Mouse (Mus musculus) limb, embryonic 14.5 days (tissue): ENCODE data around the gene Hspa5. TPM values are rescaled to one million over a fixed set of nuclear protein-coding genes. Genes with fewer than 3 reads are reported as not detected.
"Not testable (repeated sequence)": the region's sequence is repeated elsewhere in the genome, so short reads cannot be mapped to it uniquely, and the experiment has no call there.

Experiments
- ATAC-seq: fragments of 200-750 bp; cut with Nextera tagmentation; 2 replicates; pipeline ENCODE4 v1.8.0; 2017; ENCODE audit warnings: low read depth, moderate number of reproducible peaks, moderate TSS enrichment; ENCODE audit not compliant: low FRiP score
- DNase-seq: peaks from one replicate; pipeline ENCODE4 v3.0.0-alpha.2; 2015; ENCODE audit warnings: low spot score
- H3K27ac ChIP-seq: fragments of 300-500 bp; sonication (generic); replicated peaks from 2 replicates; pipeline ENCODE4 v1.5.1; 2014; ENCODE audit warnings: low read depth, mild to moderate bottlenecking, low read length, moderate library complexity, mixed read lengths
- H3K27me3 ChIP-seq: fragments of 300-500 bp; sonication (generic); 2 replicates; pipeline ENCODE4 v1.6.1; 2014; ENCODE audit warnings: low read length, mixed read lengths; ENCODE audit not compliant: control insufficient read depth, insufficient read depth
- H3K36me3 ChIP-seq: fragments of 300-500 bp; sonication (generic); 2 replicates; pipeline ENCODE4 v1.6.1; 2014; ENCODE audit warnings: mild to moderate bottlenecking, low read length, moderate library complexity, mixed read lengths; ENCODE audit not compliant: control insufficient read depth, insufficient read depth
- H3K4me1 ChIP-seq: fragments of 300-500 bp; sonication (generic); 2 replicates; pipeline ENCODE4 v1.6.1; 2014; ENCODE audit warnings: antibody characterized with exemption, low read length, mixed read lengths; ENCODE audit not compliant: control insufficient read depth, insufficient read depth
- H3K4me2 ChIP-seq: fragments of 300-500 bp; sonication (generic); replicated peaks from 2 replicates; pipeline ENCODE4 v1.6.1; 2014; ENCODE audit warnings: low read depth, mild to moderate bottlenecking, low read length, moderate library complexity; ENCODE audit not compliant: severe bottlenecking
- H3K4me3 ChIP-seq: fragments of 300-500 bp; sonication (generic); replicated peaks from 2 replicates; pipeline ENCODE4 v1.5.1; 2014; ENCODE audit warnings: low read length
- H3K9ac ChIP-seq: fragments of 300-500 bp; sonication (generic); 2 replicates; pipeline ENCODE4 v1.6.1; 2014; ENCODE audit warnings: mild to moderate bottlenecking, low read depth, low read length, moderate library complexity; ENCODE audit not compliant: severe bottlenecking
- H3K9me3 ChIP-seq: fragments of 300-500 bp; sonication (generic); 2 replicates; pipeline ENCODE4 v1.6.1; 2016; ENCODE audit warnings: low read length; ENCODE audit not compliant: control insufficient read depth
- POLR2A ChIP-seq: fragments of 200-500 bp; IDR thresholded peaks from 2 replicates; pipeline ENCODE4 v1.8.0; 2012; ENCODE audit warnings: inconsistent platforms, mild to moderate bottlenecking, moderate library complexity, borderline replicate concordance; ENCODE audit not compliant: insufficient read depth, insufficient read length; ENCODE audit errors: extremely low read depth
- WGBS: fragments of 180-500 bp; shearing (Covaris S2); extraction: QIAGEN DNeasy Blood & Tissue Kit; methylation state at CpG from one replicate; pipeline ENCODE4 v1.1.7; 2014; 5-methylcytosine and 5-hydroxymethylcytosine counted together
- polyA plus RNA-seq, 2 experiments: library from polyadenylated mRNA; depleted of rRNA in 1 of 2; stranded (reverse) in 1 of 2; unstranded in 1 of 2; fragments of >200 nt; fragmentation: Nextera tagmentation in 1 of 2; extraction: Ambion mirVana in 1 of 2; gene quantifications; 2 replicates each; pipeline versions ENCODE4 v1.2.1 to v1.2.3; 2012 to 2014

Gene Hspa5
- polyA plus RNA-seq, 2 experiments = 840 to 914 TPM

DNA sequence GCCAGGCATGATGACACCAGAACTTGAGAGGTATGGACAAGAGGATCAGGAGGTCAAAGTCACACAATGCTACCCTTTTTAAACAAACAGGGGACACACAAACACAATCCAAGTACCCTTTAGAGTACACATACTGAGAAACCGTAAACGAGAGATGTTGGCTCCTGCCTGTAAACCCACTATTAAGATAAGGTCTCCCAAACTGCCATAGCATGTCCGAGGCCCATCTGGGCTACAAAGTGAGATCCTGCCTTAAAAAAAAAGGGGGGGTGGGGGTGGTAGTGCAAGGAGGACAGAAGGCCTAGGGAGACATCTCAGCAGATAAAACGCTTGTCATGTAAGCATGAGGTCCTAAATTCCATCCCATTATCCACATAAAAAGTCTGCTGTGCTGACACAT lies 23.3 kb upstream of the Hspa5 start:
- 84% methylated on average over 4 of the region's 4 CpGs for WGBS
- Histone ChIP-seq H3K4me2 (no peak overlapping the region), H3K4me1 (peaks cover 6% of the 10 kb centered on the region), H3K27ac (no peak overlapping the region), H3K9ac (no peak overlapping the region), H3K27me3 (no peaks in the 10 kb centered on the region), H3K36me3 (no peaks in the 10 kb centered on the region; the same call in 1 of the 2 replicates), H3K9me3 (no peaks in the 10 kb centered on the region), H3K4me3 (no peak overlapping the region)
- DNase-seq = no peak
- TF ChIP-seq POLR2A = no peak
- no peak for ATAC-seq

DNA sequence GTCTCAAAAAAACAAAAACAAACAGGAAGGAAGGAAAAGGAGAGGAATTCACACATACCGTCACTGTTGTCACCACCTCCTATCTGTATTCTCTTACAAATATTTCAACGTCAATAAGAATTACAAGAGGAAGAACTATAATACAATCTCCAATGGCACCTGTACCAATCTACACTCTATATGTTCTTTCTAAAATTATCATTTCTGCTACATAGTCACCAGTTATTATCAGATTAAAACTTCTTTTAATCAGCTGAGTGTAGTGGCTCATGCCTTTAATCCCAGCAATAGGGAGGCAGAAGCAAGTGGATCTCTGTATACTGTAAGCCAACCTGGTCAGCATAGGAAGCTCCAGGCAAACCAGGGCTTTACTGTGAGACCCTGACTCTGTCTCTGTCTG lies 21.5 kb upstream of the Hspa5 start:
- no peaks in the 10 kb centered on the region for H3K27me3 ChIP-seq
- H3K4me2 ChIP-seq = no peak overlapping the region
- H3K4me1 ChIP-seq = peaks cover 9% of the 10 kb centered on the region
- no peak for DNase-seq
- ATAC-seq = no peak
- H3K9me3 ChIP-seq = no peaks in the 10 kb centered on the region
- no peak overlapping the region for H3K9ac ChIP-seq
- H3K4me3 ChIP-seq = no peak overlapping the region
- no peak for TF ChIP-seq POLR2A
- H3K36me3 ChIP-seq = no peaks in the 10 kb centered on the region
- H3K27ac ChIP-seq = no peak overlapping the region
- whole genome bisulfite sequencing = 81% methylated on average over 2 of the region's 2 CpGs

DNA sequence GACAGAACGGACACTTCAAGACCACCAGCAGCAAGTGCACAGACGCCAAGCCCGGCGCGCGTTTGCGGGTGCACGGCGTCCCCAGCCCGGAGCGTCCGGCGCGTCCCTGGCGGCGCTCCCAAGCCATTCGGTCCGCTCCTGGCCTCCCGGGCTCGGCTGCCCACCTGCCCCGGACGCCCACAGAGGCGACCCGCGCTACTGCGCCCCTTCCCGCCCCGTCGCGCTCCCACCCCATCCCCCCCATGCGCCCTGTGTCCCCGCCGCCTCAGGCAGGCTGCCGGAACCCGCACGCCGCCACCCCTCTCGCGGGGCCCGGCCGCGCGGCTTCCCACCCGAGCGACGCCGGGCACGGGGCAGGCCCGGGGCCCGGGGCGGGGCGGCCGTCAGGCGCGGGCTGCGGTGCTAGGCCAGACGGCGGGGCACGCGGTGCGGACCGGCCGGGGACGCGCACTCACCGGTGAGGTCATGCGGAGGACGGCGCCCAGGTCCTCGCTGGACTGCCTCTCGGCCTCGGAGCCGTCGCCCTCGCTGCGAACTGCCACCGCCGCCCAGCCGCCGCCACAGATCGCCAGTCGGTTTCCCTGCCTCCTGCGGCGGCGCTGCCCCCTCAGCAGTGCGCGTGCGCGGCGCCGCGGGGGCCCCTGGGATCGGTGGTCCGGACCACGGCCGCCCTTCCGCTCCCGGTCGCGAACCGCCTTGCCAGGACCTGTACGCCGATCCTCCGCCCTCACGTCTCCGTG lies 17.8 kb upstream of the Hspa5 start:
- H3K27me3 ChIP-seq = no peaks in the 10 kb centered on the region
- peak overlapping the region; percentile 66 for H3K4me2 ChIP-seq
- H3K9ac ChIP-seq = peak overlapping the region; percentile 97
- H3K36me3 ChIP-seq = no peaks in the 10 kb centered on the region
- ATAC-seq (peak; percentile 90), DNase-seq (peak; percentile 84)
- under 1% methylated on average over 39 of the region's 106 CpGs for WGBS
- H3K4me3 ChIP-seq = peak overlapping the region; percentile 91
- peaks cover 9% of the 10 kb centered on the region for H3K4me1 ChIP-seq
- peak overlapping the region; percentile 85 for H3K27ac ChIP-seq
- TF ChIP-seq POLR2A = 0 out of 2 replicates have a peak, but pooled peaks have one; percentile 37
- H3K9me3 ChIP-seq = no peaks in the 10 kb centered on the region

GRCm38 (mm10) chr2:34754551-34755358 lies 17.0 kb upstream of the Hspa5 start, which contains the start of gene Gapvd1:
Gapvd1 (minus strand) TSS chr2:34755232.
- H3K27ac ChIP-seq = peak within 1 kb of the TSS; percentile 85
- no peaks in the 10 kb centered on the region for H3K36me3 ChIP-seq
- peak within 1 kb of the TSS; percentile 66 for H3K4me2 ChIP-seq
- no peaks in the 10 kb centered on the region for H3K9me3 ChIP-seq
- DNase-seq = peak; percentile 40
- peaks cover 9% of the 10 kb centered on the region for H3K4me1 ChIP-seq
- WGBS = 1% methylated on average over 14 of the region's 14 CpGs
- H3K4me3 ChIP-seq = peak within 1 kb of the TSS; percentile 91
- H3K9ac ChIP-seq = peak within 1 kb of the TSS; percentile 97
- no peaks in the 10 kb centered on the region for H3K27me3 ChIP-seq
- no peak for ATAC-seq
- no peak for TF ChIP-seq POLR2A

DNA sequence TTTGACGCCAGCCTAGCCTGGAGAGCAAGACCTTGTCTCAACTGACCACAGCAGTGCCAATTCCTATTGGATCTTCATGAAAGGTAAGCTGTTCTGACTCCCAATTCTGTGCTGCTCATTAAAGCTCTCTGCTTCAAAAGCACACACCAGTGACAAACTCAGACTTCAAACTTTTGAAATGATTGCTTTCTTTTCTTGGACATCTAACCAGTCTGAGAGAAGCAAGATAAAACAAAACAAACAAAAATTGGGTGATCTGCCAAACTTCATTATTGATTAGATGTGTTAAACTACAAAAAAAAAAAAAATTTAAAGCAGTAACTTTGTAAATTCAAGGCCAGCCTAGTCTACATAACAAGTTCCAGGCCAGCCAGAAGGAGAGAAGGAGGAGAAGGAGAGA lies 14.4 kb upstream of the Hspa5 start:
- H3K9me3 ChIP-seq = no peaks in the 10 kb centered on the region
- H3K27ac ChIP-seq = no peak overlapping the region
- ATAC-seq (no peak), DNase-seq (no peak)
- 60% methylated on average over 1 of the region's 1 CpGs for WGBS
- peaks cover 8% of the 10 kb centered on the region for H3K4me1 ChIP-seq
- no peak overlapping the region for H3K4me3 ChIP-seq
- no peak overlapping the region for H3K4me2 ChIP-seq
- H3K36me3 ChIP-seq = no peaks in the 10 kb centered on the region
- no peak overlapping the region for H3K9ac ChIP-seq
- no peak for TF ChIP-seq POLR2A
- no peaks in the 10 kb centered on the region for H3K27me3 ChIP-seq

DNA sequence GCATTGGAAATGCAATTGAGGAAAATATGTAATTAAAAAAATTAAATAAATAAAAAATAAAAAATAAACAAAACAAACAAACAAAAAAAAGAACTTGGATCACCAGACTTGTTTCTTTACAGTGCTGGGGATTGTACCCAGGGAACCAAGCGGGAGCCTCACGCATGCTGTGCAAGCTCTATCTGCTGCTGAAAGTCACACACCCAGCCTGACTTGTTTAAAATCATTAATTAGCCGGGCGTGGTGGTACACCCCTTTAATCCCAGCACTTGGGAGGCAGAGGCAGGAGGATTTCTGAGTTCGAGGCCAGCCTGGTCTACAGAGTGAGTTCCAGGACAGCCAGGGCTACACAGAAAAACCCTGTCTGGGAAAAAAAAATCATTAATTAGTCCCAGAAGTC lies 10.5 kb upstream of the Hspa5 start:
- not testable (repeated sequence) for DNase-seq, H3K27me3 ChIP-seq, H3K4me3 ChIP-seq, H3K36me3 ChIP-seq, H3K4me1 ChIP-seq, H3K9me3 ChIP-seq, ATAC-seq, H3K9ac ChIP-seq, H3K4me2 ChIP-seq, H3K27ac ChIP-seq
- 83% methylated on average over 5 of the region's 5 CpGs for WGBS
